Mouse (Mus musculus) adrenal gland (tissue): Measurements from ENCODE around the gene Gpam.
"Not testable (repeated sequence)": the region's sequence is repeated elsewhere in the genome, so short reads cannot be mapped to it uniquely, and the experiment has no call there.

Experiments used
- intact Hi-C: fragments of 180-260 bp; cut with DNase I; formaldehyde crosslinking; loops from one replicate; pipeline ENCODE4 v1.15.1; 2025
- long read RNA-seq, 2 experiments: library from polyadenylated mRNA; unstranded; transcript quantifications; one replicate each; pipeline ENCODE4 v2.0.0; 2020; ENCODE audit warnings: borderline replicate concordance in 1 of 2; ENCODE audit not compliant: insufficient replicate concordance in 1 of 2

Gpam gene
- long read RNA-seq, experiment 1, partial matches to known transcripts: 3 of 25 reads
- long read RNA-seq, experiment 1, other reads (novel, unspliced or antisense): 20 of 25 reads
- long read RNA-seq, experiment 2, partial matches to known transcripts: 2 of 7 reads
- long read RNA-seq, experiment 2, other reads (novel, unspliced or antisense): 5 of 7 reads

DNA sequence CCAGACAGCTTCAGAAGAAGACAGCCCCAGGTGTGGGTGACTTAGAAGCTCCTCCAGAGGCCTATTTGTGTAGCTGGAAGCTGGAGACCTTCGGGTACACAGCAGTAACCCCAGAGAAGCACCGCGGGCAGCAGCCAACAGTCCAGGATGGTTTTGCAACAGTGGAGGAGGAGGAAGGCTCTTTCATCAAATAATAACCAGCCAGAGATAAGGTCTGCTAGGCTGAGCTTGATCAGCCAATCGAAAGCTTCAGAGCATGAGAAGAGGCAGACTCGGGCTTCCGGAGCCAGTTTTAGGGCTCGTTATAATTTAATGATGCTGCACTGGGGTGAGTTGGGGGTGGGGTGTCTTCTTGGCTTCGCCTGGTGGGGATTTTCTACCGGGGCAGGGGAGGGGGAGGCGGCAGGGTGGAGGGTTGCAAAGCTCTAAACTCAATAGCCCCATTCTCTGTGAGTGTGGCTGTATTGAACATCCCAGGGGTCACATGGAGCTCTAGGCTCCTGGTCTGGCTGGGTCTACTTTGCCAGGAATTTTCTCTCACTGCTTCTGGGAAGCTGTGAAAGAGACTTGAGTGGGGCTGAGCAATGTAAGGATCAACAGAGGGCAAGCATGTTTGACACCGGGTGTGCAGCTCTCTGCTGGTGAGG, at the start of gene Gpam:
TSS of gene Gpam (minus strand) at position 167 of the 647 bp plus-strand sequence.
- intact Hi-C loops: no loop called here

DNA sequence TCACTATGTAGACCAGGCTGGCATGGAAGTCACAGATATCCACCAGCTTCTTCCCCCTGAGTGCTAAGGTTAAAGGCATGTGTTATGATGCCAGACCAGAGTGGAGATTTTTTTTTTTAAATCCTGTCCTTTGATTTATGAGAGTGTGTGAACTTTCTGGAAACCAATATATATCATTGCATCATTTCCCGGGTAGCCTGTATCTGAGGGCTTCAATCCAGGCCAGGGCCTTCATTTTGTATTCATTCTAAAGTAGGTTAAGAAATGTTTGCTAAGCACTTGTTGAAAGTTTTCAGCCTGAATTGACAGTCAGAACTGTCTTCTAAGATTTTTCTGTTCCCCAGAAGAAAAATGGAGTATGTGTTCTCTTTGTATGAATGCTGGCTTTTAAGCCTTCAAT, 44.5 kb upstream of the Gpam start:
- intact Hi-C loops: loop anchor here (5.0 kb wide), 1 partner anchor 34 kb away; no protein-coding TSS in a partner anchor

DNA sequence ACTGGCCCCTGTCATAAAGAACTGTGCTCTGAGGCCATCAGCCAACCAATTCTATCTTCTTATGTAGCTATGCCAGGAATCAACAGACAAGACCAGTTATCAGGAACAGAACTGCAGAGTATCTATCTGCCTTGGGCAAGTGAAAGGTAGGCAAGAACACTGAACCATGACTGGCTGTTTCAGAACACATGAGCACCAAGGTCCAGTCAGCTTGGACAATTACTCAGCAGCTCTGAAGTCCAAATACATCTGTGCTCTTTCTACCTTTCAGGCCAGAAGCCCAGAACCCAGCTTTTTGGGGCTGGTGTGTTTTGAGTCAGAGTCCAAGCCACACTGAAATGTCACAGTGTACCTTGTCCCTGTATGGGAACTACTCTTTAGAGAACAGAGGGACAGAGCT, 43.4 kb upstream of the Gpam start:
- intact Hi-C loops: loop anchor here (5.0 kb wide), 1 partner anchor 33 kb away; no protein-coding TSS in a partner anchor

DNA sequence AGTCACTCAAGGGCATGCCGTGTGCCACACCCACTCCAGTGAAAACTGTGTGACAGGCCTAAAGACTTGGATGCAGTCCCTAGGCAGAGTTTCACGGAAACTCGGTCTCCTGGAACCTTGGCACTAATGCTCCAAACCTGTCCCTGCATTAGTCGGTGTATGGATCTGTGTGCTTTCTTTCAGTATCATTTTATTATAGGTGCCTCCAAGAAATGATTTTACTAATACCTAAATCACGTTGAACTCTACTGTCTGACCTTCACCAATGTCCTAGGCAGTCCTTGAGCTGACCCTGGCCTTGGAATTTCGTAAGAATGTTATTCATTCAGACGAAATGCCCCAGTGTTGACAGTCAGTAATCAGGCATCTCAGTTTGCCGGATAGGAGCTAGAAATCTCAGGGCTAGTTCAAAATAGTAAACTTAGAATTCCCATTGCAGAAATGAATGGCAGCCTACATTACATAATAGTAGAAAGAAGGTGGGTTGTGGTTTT, 42.2 kb upstream of the Gpam start:
- intact Hi-C loops: not testable (repeated sequence)

DNA sequence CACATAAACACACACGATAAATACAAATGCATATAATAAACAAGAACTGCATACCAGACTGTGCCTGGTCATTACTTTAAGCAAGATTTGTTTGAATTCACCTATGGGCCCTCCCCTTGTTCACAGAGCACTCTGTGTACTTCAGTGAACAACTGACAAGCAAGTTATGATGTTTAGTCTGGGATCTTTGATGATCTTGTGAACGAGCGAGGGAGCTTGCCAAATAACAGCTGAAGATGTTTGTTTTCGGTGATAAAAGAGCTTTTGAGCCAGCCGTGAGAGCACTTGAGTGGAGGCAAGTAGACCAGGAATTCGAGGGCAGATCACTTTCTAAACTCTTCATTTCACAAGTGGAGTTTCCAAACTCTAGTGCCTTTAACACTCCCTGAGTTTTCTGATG, 41.3 kb upstream of the Gpam start:
- intact Hi-C loops: no loop called here

DNA sequence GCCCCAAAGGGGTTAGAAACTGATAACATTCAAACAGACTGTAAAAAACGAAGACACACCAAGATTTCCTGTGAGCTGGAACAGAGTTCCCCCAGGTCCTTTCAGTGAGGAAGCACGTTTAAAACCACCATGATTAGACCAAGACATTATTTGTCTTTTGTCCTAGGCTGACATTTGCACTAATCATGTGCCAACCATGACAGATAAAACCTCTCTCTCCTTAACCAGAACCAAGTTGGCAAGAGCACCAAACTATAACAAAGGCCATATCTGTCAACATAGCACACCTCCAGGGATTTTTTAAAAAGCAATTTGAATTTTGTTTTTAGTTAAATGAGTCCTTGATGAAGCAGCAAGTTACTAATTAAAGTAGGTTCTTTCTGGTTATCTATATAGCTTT, 40.7 kb upstream of the Gpam start:
- intact Hi-C loops: no loop called here

DNA sequence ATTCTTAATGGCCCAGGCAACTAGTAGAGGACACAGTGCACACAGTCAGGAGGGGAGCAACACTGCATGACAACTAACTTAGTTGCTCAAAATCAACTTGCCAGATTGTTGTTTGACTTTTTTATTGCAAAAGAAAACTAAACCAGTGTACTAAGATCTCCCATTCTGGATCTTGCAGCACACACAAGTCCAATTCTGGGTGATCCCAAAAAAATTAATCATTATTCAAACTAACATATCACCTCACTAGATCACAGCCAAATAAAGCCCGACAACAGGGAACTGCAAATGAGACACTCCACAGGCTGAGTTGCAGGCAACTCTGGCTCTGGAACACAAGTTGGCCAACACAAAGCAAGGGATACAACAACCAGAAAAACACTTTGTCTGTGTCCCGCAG, 39.7 kb upstream of the Gpam start:
- intact Hi-C loops: no loop called here

DNA sequence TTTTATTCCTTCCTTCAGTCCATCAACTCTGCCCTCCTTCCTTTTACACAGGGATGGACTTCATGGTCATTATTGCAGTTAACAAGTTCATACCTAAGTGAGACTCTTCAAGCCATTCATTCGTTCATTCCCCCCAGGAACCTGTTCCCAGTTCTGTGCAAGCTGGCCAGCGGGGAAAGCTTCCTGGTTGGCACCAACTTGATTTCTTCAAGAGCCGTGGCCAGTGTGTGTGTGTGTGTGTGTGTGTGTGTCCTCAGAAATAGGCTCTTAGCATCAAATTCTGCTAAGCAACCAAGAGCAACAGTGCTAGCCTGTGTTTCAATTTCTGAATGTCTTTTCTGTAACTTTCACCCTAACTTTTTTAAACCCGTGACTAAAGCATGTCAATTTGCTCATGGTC, 38.9 kb upstream of the Gpam start:
- intact Hi-C loops: loop anchor here (2.0 kb wide), 1 partner anchor 29 kb away; no protein-coding TSS in a partner anchor

DNA sequence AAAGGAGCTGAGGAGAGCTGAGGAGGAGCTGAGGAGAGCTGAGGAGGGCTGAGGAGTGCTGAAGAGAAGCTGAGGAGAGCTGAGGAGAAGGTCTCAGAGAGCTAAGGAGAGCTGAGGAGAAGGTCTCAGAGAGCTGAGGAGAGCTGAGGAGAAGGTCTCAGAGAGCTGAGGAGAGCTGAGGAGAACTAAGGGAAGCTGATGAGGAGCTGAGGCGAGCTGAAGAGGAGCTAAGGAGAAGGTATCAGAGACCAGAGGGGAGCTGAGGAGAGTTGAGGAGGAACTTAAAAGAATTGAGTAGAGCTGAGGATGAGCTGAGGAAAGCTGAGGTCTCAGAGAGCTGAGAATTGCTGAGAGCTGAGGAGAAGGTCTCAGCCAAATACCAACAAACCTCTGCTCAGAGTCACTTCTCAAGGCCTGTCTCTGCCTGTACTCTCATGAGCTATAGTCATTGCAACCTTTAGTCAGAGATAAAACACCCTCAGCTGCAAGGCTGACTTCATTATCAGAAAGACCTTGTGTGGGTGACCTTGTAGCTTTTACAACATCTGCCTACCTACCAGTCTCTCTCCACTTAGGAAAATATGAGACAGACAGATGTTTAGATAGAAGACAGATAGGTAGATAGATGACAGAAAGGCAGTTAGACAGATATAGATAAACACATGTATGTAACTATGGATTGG, 38.3 kb upstream of the Gpam start:
- intact Hi-C loops: loop anchor here (2.0 kb wide), 1 partner anchor 29 kb away; no protein-coding TSS in a partner anchor

DNA sequence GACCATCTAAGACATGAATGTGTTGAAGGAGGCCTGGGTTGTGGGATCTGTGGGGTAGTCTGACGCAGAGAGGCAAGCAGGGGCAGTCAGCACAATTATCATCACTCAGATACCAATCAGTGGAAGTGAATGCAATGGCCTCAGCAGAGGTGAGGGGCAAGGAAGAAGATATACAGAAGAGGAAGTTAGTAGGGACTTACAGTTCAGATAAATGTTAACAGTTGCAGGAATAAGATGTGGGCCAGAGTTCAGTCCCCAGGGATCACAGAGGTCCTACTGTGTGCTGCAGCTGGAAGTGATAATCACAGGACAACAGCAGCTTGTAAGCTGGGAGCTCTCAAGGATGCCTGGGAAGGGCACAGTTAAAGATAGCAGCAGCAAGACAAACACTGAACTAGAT, 37.1 kb upstream of the Gpam start:
- intact Hi-C loops: loop anchor here (2.0 kb wide), 1 partner anchor 31 kb away; no protein-coding TSS in a partner anchor

DNA sequence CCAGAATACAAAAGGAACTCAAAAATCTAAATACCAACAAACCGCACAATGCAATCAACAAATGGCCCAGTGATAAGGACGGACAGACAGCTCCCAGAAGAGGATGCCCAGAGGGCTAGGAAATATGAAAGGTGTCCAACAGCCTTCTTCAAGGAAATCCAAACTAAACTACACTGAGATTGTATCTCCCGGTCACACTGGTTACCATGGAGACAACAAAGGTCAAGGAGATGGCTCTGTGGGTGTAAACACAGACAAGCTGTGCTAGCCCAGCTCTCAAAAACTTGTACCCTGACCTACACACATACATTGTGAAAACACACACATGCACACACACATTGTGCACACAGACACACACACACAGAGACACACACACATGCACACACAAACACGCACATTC, 35.2 kb upstream of the Gpam start:
- intact Hi-C loops: no loop called here

DNA sequence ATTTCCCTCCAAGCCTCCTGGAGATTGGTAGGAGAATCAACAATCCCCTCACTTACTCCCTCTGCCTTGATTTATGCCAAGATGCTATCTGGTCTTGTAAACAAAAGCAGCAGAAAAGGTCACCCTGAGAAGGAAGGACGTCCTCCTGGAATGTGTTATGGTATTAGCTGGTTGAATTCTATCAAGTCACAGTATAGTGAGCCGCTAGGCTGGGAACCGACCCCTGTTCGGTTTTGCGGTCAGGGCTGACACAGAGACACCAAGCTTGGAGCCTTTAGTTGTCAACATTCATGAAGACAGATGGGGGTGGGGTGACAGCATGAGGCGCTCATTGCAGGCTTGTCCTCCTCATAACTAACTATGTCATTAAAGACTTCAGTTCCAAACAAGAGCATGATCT, 32.8 kb upstream of the Gpam start:
- intact Hi-C loops: no loop called here

DNA sequence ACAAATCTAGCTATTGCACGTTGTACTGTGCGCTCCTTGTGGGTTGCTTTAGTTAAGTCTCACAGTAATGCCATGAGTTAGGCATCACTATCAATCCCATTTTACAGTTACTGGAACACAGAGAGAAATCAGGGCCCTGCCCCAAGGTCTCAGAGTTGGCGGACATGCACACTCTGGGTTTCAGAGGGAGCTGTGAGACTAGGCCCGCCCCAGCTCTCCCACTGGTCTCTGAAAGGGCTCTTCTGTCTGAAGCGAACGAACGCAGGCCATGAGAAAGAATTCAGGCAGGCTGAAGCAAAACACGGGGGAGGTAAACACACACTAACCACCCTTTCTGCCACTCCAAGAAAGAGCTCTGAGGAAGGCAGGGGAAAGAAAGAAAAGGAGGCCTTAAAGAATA, 31.6 kb upstream of the Gpam start:
- intact Hi-C loops: no loop called here

DNA sequence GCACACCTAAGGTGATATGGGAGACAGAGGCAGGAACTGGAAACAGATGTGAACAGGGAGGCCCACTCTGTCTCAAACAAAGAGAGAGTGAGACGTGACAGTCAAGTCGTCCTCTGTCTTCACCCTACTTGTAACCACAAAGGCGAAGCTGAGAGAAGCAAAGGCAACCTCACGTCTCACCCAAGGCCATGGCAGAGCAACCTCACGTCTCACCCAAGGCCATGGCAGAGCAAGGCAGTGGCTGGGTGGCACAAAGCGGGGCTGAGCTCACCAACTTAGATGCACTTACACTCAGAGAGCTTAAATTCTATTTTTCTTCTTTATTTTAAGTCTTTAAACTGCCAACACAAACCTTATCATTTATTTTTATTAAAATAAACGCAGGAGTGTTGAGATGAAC, 30.0 kb upstream of the Gpam start:
- intact Hi-C loops: no loop called here

DNA sequence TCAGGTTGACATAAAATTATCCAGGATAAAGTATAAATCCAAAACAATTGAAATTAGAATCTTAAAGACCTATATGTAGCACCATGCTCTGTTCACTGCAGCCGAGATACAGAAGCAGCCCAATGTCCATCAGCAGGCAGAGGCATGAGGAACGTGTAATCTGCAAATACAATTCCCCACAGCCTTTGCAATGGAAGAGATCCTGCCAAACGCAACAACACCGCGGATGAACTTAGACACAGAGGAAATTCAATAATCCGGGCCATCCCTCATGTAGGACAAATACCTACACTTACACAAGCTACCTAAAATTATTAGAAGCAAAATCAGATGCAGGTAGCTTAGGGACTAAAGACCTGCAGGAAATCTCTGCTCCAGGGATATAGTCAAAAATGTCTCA, 25.9 kb upstream of the Gpam start:
- intact Hi-C loops: no loop called here

DNA sequence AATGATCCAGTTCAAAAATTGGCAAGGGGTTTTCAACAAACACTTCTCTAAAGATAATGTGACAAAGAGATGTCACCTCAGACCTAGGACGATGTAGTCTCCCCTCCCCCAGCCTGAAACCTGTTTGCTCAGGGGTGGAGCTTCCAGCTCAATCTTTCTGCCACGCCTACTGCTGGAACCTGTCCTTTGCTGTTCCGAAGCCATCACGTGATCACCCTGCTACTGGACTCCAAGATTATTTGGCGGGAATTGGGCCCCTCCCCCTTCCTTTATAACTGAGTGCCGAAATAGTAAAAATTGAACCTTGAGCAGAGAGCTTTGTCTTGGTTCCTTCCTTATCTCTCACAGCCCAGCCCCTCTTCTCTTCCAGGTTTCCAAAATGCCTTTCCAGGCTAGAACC, 25.2 kb upstream of the Gpam start:
- intact Hi-C loops: not testable (repeated sequence)

DNA sequence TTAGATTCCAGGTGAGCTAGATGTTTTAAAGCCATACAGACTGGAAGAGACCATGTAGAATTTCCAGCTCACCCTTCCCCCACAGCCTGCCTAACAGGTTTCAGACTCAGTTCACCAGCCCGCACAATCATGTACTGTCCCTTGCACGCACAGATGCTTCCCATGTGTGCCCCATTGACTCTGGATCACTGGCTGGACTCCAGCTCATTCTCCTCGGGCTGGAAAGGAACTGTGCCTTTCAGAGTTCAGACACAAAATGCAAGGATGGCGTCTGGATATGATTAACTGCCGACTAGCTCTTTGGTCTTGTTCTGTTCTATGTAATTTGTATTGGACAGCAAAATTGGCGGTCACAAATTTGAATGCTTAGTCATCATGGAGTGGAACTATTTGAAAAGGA, 22.6 kb upstream of the Gpam start:
- intact Hi-C loops: no loop called here

DNA sequence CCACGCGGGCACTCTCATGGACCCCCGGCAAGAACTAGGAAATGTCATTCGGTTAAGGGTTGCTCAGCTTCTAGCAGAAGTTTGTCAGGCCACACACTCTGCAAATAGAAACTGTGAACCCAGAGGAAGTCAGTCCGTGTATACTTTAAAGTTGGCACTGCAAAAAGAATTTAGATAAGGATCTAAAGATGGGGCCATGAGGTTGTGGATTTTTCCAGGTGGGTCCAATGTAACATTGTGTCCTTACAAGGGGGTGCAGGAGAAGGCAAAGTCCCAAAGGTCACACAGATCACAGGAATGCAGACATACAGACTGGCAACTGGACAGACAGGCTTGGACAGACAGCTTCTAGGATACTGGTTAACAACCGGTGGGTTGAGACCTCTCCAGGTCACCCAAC, 21.1 kb upstream of the Gpam start:
- intact Hi-C loops: no loop called here

DNA sequence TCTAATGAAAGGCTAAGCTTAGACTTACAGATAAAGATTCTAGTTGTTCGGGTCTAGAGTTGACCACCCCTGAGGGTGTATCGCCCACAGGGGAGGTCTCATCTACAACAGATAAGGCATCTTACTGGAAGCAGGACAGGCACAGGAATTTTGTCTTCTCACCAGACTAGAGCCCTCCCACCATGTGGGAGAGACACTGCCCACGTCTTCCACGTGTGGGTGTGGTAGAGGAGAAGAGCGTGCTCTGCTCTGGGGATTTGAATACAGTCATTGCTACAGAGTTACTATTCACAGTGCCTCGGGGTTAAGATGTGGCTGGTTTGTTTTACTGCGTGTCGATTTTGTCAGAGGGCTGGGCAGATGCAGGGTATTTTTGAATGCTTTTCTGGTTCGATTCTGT, 20.5 kb upstream of the Gpam start:
- intact Hi-C loops: no loop called here

DNA sequence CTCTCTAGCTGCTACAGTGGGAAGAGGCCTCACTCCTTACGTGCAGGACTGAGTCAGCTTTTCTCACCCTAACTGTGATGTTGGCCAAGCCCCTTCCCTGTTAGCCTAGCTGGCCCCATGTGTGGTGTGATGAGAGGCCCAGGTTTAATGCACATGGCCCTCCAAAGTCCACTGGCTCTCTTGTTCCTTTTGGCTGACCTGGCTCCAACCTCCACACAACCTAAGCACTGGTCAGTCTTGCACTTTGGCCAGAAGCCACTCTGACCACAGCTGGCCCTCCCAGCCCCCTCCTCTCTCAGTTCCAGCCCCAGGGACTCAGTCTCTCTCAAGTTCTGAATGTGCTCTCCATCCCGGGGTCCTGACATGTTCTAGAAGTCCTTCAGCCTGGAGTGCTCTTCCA, 18.1 kb upstream of the Gpam start:
- intact Hi-C loops: no loop called here

DNA sequence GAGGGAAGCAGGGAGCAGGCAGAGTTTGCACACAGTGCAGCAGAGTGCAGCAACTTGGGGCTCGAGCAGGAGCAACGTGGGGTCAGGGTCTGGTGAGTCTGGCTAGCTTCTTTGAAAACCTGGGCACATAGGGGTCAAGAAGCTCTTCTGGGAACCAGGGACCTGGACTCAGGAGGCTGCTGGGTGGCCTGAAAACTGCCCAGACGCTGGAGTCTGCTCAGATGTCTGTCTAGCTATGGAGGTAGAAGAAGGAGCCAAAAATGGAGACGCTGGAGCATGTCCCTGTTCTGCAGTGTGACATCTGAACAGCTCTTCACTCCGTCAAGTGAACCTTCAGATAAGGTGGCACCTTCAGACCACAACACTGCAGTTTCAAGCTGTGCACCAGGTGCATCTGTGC, 17.7 kb upstream of the Gpam start:
- intact Hi-C loops: no loop called here
